Mouse (Mus musculus): ENCODE data around the gene Slc16a7. TPM values are rescaled to one million over a fixed set of nuclear protein-coding genes. Genes with fewer than 3 reads are reported as not detected.

The Slc16a7 gene
- polyA plus RNA-seq, 2 experiments from 2014 or later, result 0.06 TPM; not detected in 1

DNA sequence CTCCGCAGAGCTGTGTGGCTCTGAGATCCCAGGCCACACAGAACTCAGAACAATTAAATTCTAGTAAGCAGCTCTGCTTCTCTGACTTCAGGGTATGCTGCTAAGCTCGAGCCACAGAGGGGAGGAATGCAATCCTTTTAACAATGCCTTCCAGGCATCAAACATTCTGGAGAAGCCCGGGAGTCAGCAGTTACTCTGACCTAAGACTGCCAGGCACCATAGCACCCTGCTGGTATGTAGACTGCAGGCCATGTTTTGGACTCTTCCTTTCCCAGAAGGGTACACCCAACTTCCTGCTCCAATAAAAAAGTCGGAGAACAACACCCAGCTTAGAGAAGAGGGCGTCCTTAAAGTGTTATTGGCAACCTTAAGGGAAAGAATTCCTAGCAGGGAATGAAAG, 205.1 kb downstream of the Slc16a7 start:
- ATAC-seq, result no peak

DNA sequence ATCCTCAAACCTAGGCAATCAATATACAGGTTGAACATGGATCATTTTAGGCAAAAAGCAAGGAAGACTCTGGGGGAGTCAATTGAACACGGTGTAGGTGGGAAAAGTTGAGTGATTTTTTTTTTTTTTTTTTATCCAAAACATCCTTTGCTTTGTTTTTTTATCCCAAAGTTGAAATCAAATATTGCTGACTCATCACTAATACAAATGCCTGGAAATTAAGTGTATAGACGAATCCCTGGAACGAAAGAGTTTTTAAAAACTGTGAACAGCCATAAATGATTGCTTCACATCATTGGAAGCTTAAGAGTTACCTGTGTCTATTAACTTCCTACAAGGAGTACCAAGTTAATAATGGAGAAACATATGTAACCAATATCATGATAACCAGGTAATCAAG, 206.7 kb downstream of the Slc16a7 start:
- no peak for ATAC-seq

DNA sequence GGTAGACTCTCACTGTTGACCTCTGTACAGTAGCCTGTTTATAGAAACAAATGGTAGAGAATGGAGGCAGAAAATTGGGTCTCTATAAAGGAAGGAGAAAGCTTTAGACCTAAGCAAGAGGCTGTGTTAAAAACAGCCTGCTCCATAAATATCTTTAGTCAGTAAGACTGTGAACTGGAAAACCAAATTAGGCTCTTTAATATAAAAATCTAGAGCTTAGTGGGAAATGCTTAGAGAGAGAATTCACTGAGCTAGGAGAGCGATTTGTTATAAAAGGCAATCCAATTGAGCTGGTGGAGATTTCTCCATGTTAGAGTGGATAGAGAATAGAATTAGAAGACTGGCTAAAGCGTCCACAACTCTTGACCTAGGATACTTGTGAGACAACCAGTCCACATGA, 211.5 kb downstream of the Slc16a7 start:
- ATAC-seq, result no peak

DNA sequence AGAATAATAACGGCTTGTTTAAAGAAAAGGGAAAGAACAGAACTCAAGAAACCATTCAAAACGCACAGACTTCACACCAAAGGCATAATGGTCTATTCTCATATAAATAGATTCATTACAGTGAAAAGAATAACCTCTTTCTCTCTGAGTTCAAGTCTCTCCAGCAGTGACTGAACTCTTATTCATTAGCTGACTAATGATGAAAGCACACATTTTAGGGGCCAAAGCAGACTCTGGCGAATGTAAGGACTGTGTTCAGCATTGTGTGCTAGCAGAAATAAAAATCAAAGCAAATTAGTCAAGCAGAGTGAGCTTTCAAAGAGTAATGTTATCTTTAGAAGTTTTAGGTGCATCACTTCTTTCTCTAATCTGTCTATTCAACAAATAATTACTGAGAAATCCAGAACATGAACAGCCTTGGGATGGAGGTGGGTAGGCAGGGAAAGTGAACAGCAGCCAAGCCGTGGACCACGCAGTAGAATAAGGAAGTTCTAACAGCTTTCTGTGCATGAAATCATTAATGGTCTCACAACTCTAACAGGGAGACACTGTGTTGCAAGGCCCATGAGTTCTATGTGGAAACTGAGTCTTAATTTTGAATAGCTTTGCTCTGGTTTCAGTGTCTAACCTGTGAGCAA, 214.1 kb downstream of the Slc16a7 start:
- ATAC-seq, result no peak

DNA sequence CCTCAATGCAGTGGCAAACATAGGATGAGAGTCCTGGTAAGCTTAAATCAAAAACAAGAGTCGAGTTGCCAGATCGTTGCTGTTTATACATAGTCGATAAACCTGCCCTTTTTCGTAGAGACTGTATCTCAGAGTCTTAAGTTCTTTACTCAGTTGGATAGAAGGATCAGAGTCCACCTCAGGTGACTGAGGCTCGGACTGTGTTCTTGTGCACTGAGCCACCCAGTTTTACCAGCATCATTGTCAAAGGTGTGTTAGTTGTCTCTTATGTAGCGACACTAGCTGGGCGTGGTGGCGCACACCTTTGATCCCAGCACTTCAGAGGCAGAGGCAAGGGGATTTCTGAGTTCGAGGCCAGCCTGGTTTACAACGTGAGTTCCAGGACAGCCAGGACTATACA, 217.6 kb downstream of the Slc16a7 start:
- ATAC-seq, result no peak

DNA sequence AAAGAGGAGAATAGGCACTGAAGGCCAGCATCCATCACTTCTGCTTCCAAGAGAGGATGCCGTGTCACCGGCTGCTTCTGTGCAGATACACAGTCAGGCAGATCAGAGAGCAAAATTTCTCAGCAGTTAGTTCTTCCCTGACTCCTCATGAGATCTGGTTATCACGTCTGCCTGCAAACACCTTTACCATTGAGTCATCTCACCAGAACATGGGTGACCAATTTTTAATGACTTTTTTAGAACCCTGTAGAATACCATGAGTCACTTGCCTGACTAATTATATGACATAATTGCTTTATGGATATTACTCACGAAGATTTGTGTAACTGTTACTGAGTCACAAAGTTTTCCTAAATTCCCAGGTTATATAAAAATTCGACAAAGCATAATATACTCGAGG, 218.1 kb downstream of the Slc16a7 start:
- no peak for ATAC-seq

All from activated CD4-positive, CD25-positive, alpha-beta regulatory T cell, adult 4 months (primary cell).